Mouse (Mus musculus): Measurements from ENCODE around the gene Bmpr2.

GRCm38 (mm10) chr1:59764407-59764971 lies 1.3 kb downstream of the Bmpr2 start:
- TF ChIP-seq CTCF (IDR thresholded peaks at IDR 0.05; ENCODE audit: borderline replicate concordance, insufficient read depth, low read length) (no peak), POLR2A (IDR thresholded peaks at IDR 0.05; ENCODE audit: low read depth, low read length) (0 out of 2 replicates have a peak, but pooled peaks have one; percentile 16)
